Mouse (Mus musculus) R1 (cell line): ENCODE results near the gene Ikzf1.

ENCODE experiments used
- DNase-seq: peaks from one replicate; pipeline ENCODE4 v3.0.0-alpha.2; 2018; ENCODE audit warnings: low read depth, low spot score

The Ikzf1 gene

GRCm38 (mm10) chr11:11808035-11808819 is 123.4 kb downstream of the Ikzf1 start:
- peak; percentile 19 for DNase-seq

DNA sequence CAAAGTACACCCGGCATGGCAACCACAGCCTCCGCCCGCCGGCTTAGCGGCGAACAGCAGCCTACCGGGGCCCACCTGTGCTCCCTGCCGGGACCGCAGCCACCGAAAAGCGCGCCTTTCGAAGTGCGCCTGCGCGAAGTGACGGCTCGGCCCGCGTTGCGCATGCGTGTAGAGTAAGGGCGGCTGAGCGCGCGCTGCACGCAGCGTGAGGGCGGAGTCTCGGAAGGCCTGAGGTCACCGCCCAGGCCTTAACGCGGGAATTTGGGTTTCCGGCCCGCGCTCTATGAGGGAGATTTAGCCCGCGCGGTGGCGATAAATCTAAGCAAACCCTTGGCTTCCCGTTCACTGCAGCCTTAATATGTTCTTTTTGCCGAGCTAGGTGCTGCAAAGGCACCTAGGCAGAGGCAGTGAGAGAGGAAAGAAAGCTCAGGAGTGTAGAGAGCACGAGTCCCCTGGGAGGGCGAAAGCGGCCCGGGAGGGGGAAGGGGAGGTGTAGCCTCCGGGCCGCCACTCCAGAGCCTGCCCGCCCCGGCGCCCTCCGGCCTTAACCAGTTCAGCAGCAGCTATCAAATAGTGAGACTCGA is 124.1 kb downstream of the Ikzf1 start, which contains the start of gene Fignl1:
TSS of gene Fignl1 (minus strand) at position 143 of the 584 bp plus-strand sequence.
- peak; percentile 96 for DNase-seq

DNA sequence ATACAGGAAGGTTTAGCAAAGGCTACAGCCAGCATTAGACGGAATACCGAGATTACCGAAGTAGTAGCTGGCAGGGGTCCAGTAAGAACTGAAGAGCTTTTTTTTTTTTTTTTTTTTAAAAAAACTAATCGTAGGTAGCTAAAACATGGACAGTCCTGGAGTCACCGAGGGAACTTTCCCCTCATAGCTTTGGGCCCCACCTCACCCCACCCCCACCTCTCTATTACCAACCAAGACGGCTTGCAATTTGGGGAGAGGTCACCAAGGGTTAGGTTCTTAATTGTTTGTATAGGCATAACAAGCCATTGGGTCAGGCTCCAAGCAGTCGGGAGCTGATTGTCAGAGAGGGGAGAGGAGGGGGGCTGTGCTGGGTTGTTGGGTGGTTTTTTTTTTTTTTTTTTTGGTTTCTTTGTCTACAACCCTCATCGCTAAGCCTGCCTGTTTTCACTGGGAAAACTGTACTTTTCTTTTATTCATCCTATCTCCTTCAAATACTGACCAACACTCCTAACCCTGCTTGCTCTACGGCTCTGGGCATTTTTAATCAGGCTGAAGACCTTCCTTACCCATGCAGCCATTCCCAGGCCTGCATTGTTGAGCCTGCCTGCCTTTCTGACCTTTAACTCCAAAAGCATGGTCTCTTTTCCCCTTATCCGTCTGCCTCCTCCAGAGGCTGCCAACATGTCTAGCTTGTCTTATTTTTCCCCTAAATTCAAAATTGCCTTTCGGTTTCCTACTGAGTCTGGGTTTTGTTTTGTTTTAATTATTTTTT is 124.8 kb downstream of the Ikzf1 start:
- peak; percentile 94 for DNase-seq

DNA sequence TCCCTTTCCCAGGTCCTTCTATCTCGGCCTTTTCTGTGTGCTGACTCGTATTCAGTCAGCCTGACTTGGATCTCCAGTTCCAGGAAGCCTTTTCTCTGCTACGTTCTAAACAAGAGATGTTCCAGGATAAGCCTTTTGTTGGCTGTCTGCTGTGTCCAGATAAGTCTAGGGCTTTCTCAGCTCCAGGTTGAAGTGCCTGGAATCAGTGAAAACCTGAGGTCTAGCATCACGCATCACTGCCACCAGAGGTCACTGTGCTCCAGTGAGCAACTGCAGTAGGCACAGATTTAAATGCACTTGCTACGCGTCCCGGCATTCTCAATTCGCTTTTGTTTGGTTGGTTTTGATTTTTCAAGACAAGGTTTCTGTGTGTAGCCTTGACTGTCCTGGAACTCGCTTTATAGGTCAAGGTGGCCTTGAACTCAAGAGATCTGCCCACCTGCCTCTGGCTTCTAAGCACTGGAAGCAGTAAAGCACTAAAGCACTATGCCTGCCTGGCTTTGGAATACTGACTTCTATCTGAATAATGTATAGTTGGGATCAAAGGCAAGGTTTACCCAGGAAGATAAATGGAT is 127.2 kb downstream of the Ikzf1 start:
- DNase-seq: peak; percentile 93

DNA sequence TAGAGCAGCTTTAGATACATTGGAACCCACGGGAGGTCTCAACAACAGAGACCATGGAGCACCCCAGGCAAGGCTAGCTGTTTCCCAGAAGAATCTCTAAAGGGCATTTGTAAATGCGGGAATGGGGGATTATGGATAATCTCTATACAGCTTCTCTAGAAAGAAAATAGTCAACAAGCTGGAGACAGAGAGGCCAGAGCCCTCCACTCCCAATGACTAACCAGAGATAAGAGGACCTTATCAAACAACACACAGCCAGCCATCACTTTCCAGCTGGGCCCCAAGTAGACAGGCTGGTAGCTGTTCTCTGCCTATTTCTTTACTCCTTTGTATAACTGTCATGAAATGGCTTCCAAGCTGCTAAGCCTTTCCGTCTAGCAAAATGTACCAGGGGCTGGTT is 130.9 kb downstream of the Ikzf1 start:
- no peak for DNase-seq

DNA sequence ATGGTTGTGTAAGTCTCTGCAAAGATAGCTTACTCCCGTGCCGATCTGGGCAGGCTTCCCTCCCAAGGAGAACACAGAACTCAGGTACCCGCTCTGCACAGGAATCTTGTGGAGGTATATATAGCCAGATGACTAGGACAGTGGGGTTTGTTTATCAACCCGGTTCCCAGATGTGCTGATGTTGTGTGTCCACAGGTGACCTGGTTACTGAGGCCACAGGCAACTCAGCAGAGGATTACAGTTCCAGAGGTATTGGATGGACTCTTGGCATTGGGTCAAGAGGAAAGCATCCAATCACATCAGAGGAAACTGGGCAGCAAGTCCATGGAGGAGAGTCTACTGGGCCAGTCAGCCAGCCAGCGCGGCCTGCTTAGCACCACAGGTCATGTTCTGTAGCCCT is 134.0 kb downstream of the Ikzf1 start:
- no peak for DNase-seq

DNA sequence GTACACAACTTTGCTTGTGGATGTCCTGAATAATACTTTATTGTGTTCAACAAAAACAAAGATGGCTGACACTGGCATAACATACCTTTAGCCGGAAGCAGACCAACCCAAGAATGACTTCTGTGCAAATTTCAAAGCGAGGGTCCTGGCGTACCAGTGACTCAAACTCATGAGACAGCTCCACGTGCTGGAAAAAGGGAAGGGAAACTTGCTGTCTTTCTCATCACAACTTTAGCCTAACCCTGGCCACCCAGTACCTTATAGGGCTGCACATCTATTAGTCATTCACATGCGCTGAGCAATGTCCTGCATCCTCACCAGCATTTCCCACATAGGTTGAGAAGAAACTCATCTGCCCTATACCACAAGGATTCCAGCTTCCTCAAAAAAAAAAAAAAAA is 134.4 kb downstream of the Ikzf1 start:
- DNase-seq: no peak

GRCm38 (mm10) chr11:11820251-11820650 is 135.4 kb downstream of the Ikzf1 start:
- DNase-seq: peak; percentile 95

DNA sequence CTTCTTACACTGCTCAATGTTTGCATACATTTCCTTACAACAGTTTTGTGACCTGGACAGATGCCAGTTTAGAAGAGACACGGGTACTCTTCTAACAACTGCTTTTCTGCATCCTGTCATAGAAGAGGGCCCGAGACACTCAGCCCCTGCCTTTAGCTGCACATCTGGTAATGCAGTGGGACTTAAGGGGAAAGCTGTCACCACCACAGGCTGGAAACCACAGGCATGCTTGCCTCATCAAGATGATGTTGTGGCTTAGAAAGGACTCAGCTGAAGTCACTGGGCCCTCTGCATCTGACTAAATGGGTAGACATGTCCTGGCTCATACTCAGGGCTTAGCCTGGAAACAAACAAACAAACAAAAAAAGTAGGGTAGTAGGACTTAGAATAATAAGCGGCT is 135.9 kb downstream of the Ikzf1 start:
- peak; percentile 27 for DNase-seq

DNA sequence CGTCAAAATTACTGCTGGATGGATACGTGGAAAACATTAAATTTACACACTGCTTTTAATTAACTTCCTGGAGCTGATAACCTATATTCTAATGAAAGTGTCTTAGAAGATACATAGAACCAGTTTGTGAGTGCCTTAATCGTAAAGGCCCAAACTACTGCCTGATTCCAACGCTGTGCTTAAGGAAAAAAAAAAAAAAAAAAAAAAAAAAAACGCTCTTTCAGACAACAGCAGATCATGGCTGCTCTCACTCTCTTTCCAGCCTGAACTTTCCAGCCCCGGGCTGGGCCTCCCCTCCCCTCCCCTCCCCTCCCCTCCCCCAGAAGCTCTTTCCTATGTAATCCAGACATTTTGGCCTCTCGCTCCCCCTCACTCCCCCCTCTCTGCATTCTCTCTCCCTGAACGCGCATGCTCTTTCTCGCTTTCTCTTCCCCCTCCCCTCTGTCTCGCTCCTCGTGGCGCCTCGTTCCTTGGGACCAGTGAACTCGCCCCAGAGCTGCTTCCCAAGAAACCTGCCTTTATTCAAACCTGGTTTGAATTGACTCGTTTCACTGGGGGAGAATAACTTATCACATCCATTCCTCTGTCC is 136.7 kb downstream of the Ikzf1 start:
- DNase-seq: peak; percentile 97
